Mouse (Mus musculus): ENCODE data around the gene Serinc3.

DNA sequence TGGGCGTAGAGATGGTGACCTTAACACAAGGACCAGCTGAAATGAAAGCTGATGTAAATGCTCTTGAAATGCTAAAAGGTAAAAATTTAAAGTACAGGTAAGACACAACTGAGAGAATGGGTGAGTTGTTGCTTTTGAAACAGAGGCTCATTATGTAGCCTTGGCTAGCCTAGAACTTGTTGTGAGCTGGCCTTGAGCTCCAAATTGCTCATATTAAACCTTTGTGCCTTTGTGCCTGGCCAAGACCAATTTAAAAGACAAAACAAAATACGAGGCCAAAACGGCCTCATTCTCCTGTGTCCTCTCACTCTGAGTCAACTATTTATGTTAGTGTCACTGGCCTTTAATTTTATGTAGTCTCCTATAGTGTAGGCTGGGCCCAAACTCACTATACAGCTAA is 42.0 kb upstream of the Serinc3 start:
- TF ChIP-seq GATA1 (IDR thresholded peaks at IDR 0.05; ENCODE audit: borderline replicate concordance, low read length), result no peak
- no peak for TF ChIP-seq FLI1 (IDR thresholded peaks at IDR 0.05; ENCODE audit: low read length)

Data from megakaryocyte, embryonic 14.5 days (primary cell).